Mouse (Mus musculus) brain, embryonic 14.5 days (tissue): ENCODE data around the gene Usp42.

Experiments
- CTCF ChIP-seq: fragments of 200-500 bp; IDR thresholded peaks from 2 replicates; pipeline ENCODE4 v1.5.1; 2012; ENCODE audit warnings: inconsistent platforms, mild to moderate bottlenecking, moderate library complexity, borderline replicate concordance; ENCODE audit not compliant: insufficient read depth, insufficient read length; ENCODE audit errors: extremely low read depth
- POLR2A ChIP-seq: fragments of 200-500 bp; IDR thresholded peaks from 2 replicates; pipeline ENCODE4 v1.6.1; 2012; ENCODE audit warnings: mild to moderate bottlenecking, inconsistent platforms, borderline replicate concordance; ENCODE audit not compliant: poor library complexity, insufficient read depth, insufficient read length, severe bottlenecking; ENCODE audit errors: extremely low read depth

- TF ChIP-seq CTCF = no peak
- no peak for TF ChIP-seq POLR2A
Measured at GRCm38 (mm10) chr5:143684911-143685390, 47.1 kb downstream of the Usp42 start.
